Mouse (Mus musculus) olfactory bulb, adult 2 months (tissue): ENCODE data around the gene Tbc1d24. TPM values are rescaled to one million over a fixed set of nuclear protein-coding genes. Genes with fewer than 3 reads are reported as not detected.

Source experiments
- H3K27ac ChIP-seq: fragments of 200-500 bp; 2 replicates; pipeline ENCODE4 v1.5.1; 2012; ENCODE audit warnings: low read depth, low read length; ENCODE audit not compliant: insufficient read depth
- H3K4me1 ChIP-seq: fragments of 200-500 bp; 2 replicates; pipeline ENCODE4 v1.6.1; 2012; ENCODE audit warnings: low read length; ENCODE audit not compliant: control insufficient read depth, insufficient read depth
- H3K4me3 ChIP-seq: fragments of 200-500 bp; 2 replicates; pipeline ENCODE4 v1.5.1; 2012; ENCODE audit warnings: mild to moderate bottlenecking, low read depth, low read length, moderate library complexity; ENCODE audit not compliant: insufficient read depth
- CTCF ChIP-seq: fragments of 200-500 bp; IDR thresholded peaks from 2 replicates; pipeline ENCODE4 v1.5.1; 2012; ENCODE audit warnings: low read depth, mild to moderate bottlenecking, low read length, moderate library complexity; ENCODE audit not compliant: insufficient read depth
- POLR2A ChIP-seq: fragments of 200-500 bp; IDR thresholded peaks from 2 replicates; pipeline ENCODE4 v1.6.1; 2012; ENCODE audit warnings: mild to moderate bottlenecking, low read depth, low read length, moderate library complexity; ENCODE audit not compliant: insufficient read depth
- WGBS: fragments of 180-500 bp; shearing (Covaris S2); methylation state at CpG from one replicate; pipeline ENCODE4 v1.1.7; 2018; 5-methylcytosine and 5-hydroxymethylcytosine counted together
- polyA plus RNA-seq: library from polyadenylated mRNA; stranded (reverse); fragments of >200 nt; gene quantifications from 2 replicates; pipeline ENCODE4 v1.2.4, GENCODE M21; 2012; ENCODE audit warnings: low replicate concordance; ENCODE audit not compliant: missing spikeins, insufficient read depth, insufficient read length

The Tbc1d24 gene
- polyA plus RNA-seq, 1 experiment = not detected

DNA sequence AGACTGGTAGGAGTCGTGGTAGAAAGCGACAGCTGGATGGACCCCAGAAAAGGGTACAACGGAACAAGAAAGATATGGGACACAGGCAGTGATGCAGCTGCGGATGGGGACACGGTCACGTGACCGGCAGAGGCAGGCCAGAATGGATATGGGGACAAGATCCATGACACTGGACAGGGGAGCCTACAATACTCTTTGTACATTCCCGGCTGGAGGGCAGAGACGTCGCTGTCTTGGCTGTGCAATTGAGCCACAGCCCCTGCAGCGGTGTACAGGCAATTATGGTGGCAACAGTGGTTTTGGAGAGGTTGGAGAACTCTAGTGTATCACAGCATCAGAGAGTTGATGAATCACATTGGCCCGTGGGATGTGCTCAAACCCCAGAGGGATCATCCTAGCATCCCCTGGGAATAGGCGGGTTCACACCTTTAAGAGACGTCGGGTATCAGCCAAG, 573 bp upstream of the Tbc1d24 start:
- peak overlapping the region; percentile 54; the same call in 1 of the 2 replicates for H3K27ac ChIP-seq
- peak overlapping the region; percentile 72 for H3K4me3 ChIP-seq
- TF ChIP-seq POLR2A (no peak), CTCF (no peak)
- WGBS = 8% methylated on average over 15 of the region's 15 CpGs
- H3K4me1 ChIP-seq = peaks cover 55% of the 10 kb centered on the region

DNA sequence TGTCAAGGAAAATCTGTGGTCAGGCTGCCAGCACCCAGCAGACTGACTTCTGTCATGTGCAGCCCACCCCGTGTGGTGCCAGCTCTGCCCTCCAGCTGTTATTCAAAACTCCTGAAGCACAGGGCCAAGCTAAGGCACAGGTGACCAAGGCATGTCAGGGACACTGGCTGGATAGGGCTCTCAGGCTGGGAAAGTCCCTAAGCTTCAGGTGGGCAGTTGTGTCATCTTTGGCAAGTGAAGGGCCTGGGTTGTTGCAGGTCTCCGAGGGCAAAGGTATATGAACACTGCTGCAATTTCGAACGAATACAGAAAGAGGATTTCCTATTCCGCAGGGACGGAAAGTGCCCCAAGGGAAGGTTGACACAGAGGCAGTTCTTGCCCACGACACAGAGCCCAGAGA, 516 bp downstream of the Tbc1d24 start:
- 4% methylated on average over 7 of the region's 7 CpGs for WGBS
- Histone ChIP-seq H3K4me1 (peaks cover 55% of the 10 kb centered on the region), H3K4me3 (peak overlapping the region; percentile 72), H3K27ac (no peak overlapping the region)
- TF ChIP-seq CTCF (no peak), POLR2A (no peak)

DNA sequence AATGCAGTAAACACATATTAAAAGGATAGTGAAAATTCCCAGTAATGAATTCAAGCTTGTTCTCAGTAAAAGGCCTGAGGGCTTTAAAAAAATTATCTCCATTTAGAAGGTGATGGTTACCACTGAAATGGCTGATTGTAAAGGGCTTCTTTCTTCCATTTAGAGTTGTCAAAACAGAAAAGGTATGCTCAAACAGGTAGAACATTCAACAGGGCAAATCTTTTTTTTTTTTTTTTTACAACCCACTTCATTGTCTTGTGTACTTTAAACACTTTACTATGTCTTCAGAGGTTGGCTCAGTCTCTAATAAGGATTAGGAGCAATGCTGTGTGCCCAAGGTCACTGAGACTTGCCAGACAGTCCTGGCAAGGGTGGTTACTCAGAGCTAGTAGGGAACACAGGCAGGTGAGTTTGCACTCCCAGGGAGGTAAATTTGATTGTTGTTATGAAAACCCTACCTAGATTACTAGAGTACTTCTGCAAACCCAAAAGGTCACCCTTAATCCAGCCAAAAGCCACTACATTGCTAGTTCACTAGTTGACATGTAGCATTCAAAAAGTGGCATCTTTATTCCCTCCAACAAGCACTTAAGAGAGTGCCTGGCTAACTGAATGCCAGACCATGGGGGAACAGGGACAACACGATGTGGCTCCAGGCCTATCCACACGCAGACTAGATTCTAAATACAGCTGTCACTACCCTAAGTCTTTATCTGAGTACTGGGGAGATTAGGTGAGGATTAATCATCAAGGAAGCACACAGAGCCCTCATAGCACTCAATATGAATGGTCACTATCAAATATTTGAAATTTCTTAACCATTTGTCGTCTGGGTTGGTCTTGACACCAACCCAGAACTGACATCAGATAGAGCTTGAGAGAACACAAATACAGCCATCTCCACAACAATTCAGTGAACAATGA, 1.5 kb downstream of the Tbc1d24 start:
- peaks cover 57% of the 10 kb centered on the region for H3K4me1 ChIP-seq
- no peak overlapping the region for H3K4me3 ChIP-seq
- TF ChIP-seq CTCF (no peak), POLR2A (no peak)
- 65% methylated on average over 3 of the region's 3 CpGs for WGBS
- H3K27ac ChIP-seq = no peak overlapping the region

GRCm38 (mm10) chr17:24203068-24203467, 2.3 kb downstream of the Tbc1d24 start:
- TF ChIP-seq CTCF (no peak), POLR2A (no peak)
- Histone ChIP-seq H3K4me3 (no peak overlapping the region), H3K4me1 (peaks cover 49% of the 10 kb centered on the region), H3K27ac (no peak overlapping the region)
- 58% methylated on average over 4 of the region's 4 CpGs for WGBS

GRCm38 (mm10) chr17:24201092-24201491, 4.3 kb downstream of the Tbc1d24 start:
- no peak overlapping the region for H3K27ac ChIP-seq
- no peak overlapping the region for H3K4me3 ChIP-seq
- WGBS = 65% methylated on average over 4 of the region's 4 CpGs
- H3K4me1 ChIP-seq = peaks cover 34% of the 10 kb centered on the region
- TF ChIP-seq CTCF = no peak
- TF ChIP-seq POLR2A = no peak

DNA sequence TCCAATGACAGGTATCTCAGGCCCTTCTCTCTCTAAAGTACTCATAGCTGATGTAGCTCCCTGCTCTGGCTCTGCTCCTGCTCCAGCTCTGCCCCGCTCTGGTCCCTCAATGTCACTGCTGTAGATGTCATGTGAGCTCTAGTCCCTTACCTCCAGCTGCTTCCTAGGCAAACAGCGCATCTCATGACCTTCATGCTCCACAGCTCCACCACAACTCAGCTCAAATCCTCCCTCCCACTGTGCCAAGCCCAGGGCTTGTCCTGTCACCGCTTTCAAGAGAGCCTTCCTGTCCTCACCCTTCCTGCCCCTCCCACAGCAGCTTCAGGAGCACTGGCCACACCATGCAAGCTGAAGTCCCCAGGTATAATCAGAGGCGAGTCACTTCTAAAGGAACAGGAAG, 5.6 kb downstream of the Tbc1d24 start:
- Histone ChIP-seq H3K4me1 (peaks cover 26% of the 10 kb centered on the region), H3K4me3 (no peak overlapping the region), H3K27ac (no peak overlapping the region)
- 69% methylated on average over 4 of the region's 4 CpGs for WGBS
- no peak for TF ChIP-seq CTCF
- TF ChIP-seq POLR2A = no peak

DNA sequence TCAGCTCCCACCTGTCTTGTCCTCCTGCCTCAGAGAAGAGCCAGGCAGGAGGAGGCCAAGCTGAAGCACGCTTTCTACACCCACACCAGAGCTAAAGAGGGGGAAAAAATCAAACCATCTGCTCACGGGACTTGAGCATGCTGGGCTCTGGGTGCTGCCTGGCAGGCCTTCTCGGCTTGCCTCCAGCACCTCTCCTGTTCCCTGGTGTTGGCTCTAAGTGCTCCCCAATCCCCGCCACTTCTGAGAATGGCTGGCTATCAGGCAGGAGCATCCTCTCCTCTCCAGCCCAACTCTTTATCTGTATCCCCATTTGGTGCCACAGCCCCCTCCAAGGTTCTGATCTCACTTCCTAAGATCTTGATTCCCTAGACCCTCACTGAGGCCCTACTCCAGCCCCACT, 6.1 kb downstream of the Tbc1d24 start:
- Histone ChIP-seq H3K4me3 (no peak overlapping the region), H3K4me1 (peaks cover 24% of the 10 kb centered on the region), H3K27ac (no peak overlapping the region)
- 67% methylated on average over 4 of the region's 4 CpGs for WGBS
- TF ChIP-seq CTCF (no peak), POLR2A (no peak)

DNA sequence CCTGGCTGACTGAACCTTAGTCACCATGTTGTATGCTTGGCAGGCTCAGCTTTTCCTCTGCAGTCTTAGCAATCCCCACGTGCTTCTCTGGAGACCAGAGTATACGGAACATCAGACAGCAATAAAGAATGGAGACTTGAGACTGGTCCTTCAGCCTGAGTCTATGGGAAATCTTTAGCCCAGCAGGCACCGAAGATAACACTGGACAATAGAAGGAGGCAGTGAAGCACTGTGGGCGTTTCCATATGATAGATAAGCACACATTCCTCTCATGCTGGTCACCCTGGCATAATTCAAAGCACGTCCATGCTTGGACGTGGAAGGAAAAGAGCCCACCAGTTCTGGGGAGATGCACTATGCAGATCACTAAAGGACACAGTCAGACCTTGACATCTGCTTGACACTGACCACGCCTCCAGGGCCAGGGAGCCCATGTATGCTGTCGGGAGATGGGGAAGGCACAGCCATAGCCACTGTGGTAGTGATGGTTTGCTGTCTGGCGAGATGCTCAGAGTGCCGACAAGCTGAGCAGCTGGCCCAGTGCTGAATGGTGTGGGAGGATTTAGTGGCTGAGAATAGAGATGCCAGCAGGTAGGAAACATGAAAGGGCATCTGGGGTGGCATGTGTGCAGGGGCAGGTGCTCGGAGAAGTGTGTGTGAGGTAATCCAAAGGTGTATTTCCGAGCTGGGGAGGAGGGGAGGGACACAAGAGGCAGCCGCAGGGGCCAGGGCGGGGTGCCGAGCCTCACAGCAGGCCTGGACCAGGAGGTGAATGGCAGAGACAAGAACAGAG, 8.1 kb downstream of the Tbc1d24 start:
- Histone ChIP-seq H3K4me1 (peaks cover 20% of the 10 kb centered on the region), H3K4me3 (no peak overlapping the region), H3K27ac (no peak overlapping the region)
- TF ChIP-seq CTCF (no peak), POLR2A (no peak)
- WGBS = 63% methylated on average over 15 of the region's 15 CpGs

DNA sequence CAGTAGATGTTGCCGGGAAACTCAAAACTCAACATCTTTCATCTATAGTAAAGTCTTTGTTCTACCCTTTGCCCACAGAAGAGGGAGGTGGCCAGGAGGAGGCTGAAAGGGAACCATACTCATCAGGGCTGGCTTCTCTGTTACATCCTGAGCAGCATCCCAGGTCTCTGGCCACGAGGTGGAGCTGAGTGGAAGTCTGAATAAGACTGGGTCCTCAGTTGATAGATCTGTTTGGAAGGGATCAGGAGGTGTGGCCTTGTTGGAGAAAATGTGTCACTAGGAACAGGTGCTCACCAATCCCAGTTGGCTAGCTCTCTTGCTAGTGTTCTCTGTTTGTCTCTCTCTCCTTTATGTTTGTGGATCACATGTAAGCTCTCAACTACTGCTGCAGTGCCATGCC, 10.0 kb downstream of the Tbc1d24 start:
- no peak for TF ChIP-seq CTCF
- TF ChIP-seq POLR2A = no peak
- Histone ChIP-seq H3K4me3 (no peak overlapping the region), H3K27ac (no peak overlapping the region), H3K4me1 (peaks cover 22% of the 10 kb centered on the region)
- 56% methylated on average over 2 of the region's 2 CpGs for WGBS
